Mouse (Mus musculus) heart, embryonic 13.5 days (tissue): ENCODE data around the gene Ppp6r1. TPM values are rescaled to one million over a fixed set of nuclear protein-coding genes. Genes with fewer than 3 reads are reported as not detected.
A peak's percentile ranks its signal among the peaks of the same experiment; 100 is the strongest.

ENCODE experiments used
- ATAC-seq: fragments of 200-750 bp; cut with Nextera tagmentation; 2 replicates; pipeline ENCODE4 v1.8.0; 2017; ENCODE audit warnings: moderate TSS enrichment; ENCODE audit not compliant: insufficient number of reproducible peaks, low FRiP score, low TSS enrichment; ENCODE audit errors: extremely low read depth
- H3K27ac ChIP-seq: fragments of 300-500 bp; sonication (generic); replicated peaks from 2 replicates; pipeline ENCODE4 v1.5.1; 2015; ENCODE audit warnings: moderate library complexity, mild to moderate bottlenecking, inconsistent platforms
- H3K27me3 ChIP-seq: fragments of 300-500 bp; sonication (generic); replicated peaks from 2 replicates; pipeline ENCODE4 v1.6.1; 2015; ENCODE audit warnings: mild to moderate bottlenecking, inconsistent platforms
- H3K36me3 ChIP-seq: fragments of 300-500 bp; sonication (generic); 2 replicates; pipeline ENCODE4 v1.6.1; 2015; ENCODE audit warnings: mild to moderate bottlenecking, inconsistent platforms
- H3K4me1 ChIP-seq: fragments of 300-500 bp; sonication (generic); 2 replicates; pipeline ENCODE4 v1.6.1; 2015; ENCODE audit warnings: inconsistent platforms
- H3K4me2 ChIP-seq: fragments of 300-500 bp; sonication (generic); 2 replicates; pipeline ENCODE4 v1.6.1; 2015; ENCODE audit warnings: inconsistent platforms, mild to moderate bottlenecking, moderate library complexity
- H3K4me3 ChIP-seq: fragments of 300-500 bp; sonication (generic); 2 replicates; pipeline ENCODE4 v1.5.1; 2015; ENCODE audit warnings: moderate library complexity, mild to moderate bottlenecking, inconsistent platforms
- H3K9ac ChIP-seq: fragments of 300-500 bp; sonication (generic); 2 replicates; pipeline ENCODE4 v1.6.1; 2015; ENCODE audit warnings: inconsistent platforms, mild to moderate bottlenecking, moderate library complexity
- H3K9me3 ChIP-seq: fragments of 300-500 bp; sonication (generic); 2 replicates; pipeline ENCODE4 v1.6.1; 2016; ENCODE audit warnings: inconsistent platforms
- WGBS: fragments of 180-500 bp; shearing (Covaris S2); methylation state at CpG from one replicate; pipeline ENCODE4 v1.1.7; 2015; ENCODE audit warnings: mixed read lengths; 5-methylcytosine and 5-hydroxymethylcytosine counted together
- polyA plus RNA-seq: library from polyadenylated mRNA; unstranded; fragments of >200 nt; fragmentation: Nextera tagmentation; extraction: Ambion mirVana; gene quantifications from 2 replicates; pipeline ENCODE4 v1.2.1, GENCODE M21; 2015

Gene Ppp6r1
- polyA plus RNA-seq, 1 experiment from 2014 or later = 7.4 TPM

DNA sequence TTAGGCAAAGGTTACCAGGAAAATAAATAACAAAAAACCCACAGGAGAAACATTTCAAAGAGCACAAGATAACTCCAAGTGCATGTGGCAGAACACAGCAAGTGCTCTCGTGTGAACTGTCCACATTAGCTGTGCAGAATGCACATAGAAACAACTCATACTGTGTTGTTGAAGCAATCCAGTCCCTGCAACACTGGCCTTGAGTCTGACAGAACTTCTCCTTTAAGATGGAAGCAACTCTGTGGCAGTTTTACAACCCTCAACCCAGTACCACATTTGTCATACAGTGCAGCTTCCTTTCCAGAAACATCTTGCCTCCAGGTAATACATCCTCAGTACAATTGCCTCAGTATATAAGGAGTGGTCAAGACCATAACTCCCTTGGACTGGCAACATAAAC lies 2.0 kb downstream of the Ppp6r1 start:
- Histone ChIP-seq H3K4me2 (peak overlapping the region; percentile 98), H3K4me3 (peak overlapping the region; percentile 94), H3K36me3 (peaks cover 18% of the 10 kb centered on the region), H3K27ac (no peak overlapping the region), H3K9ac (peak overlapping the region; percentile 99), H3K4me1 (peaks cover 74% of the 10 kb centered on the region), H3K27me3 (no peaks in the 10 kb centered on the region), H3K9me3 (no peaks in the 10 kb centered on the region)
- 26% methylated on average over 1 of the region's 1 CpGs for WGBS
- no peak for ATAC-seq

DNA sequence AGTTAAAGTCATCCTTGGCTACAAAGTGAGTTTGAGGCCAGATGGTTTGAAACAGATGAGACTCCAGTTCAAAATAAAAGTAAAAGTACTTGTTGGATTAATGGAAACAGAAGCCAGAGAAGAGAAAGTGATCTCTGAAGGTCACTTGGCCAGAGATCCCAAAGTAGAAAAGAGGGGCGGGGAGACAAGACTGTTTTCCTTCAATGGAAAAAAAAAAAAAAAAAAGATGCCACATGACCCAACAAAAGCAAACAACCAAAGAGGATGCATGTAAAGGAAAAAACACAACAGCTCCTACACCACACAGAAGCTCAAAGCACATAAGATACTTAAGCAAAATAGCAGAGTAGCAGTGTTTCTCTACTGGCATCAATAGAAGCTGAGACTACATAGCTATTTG lies 2.9 kb downstream of the Ppp6r1 start:
- Histone ChIP-seq H3K4me1 (peaks cover 79% of the 10 kb centered on the region), H3K9me3 (no peaks in the 10 kb centered on the region), H3K4me3 (no peak overlapping the region), H3K27me3 (no peaks in the 10 kb centered on the region), H3K36me3 (peaks cover 21% of the 10 kb centered on the region), H3K4me2 (peak overlapping the region; percentile 98; the same call in 1 of the 2 replicates), H3K9ac (peak overlapping the region; percentile 99; the same call in 1 of the 2 replicates), H3K27ac (no peak overlapping the region)
- no peak for ATAC-seq
- 70% methylated on average over 1 of the region's 1 CpGs for WGBS

GRCm38 (mm10) chr7:4655393-4655792 lies 3.4 kb downstream of the Ppp6r1 start:
- peaks cover 77% of the 10 kb centered on the region for H3K4me1 ChIP-seq
- H3K4me2 ChIP-seq = peak overlapping the region; percentile 98; the same call in 1 of the 2 replicates
- 90% methylated on average over 4 of the region's 4 CpGs for WGBS
- H3K9me3 ChIP-seq = no peaks in the 10 kb centered on the region
- no peak overlapping the region for H3K4me3 ChIP-seq
- no peaks in the 10 kb centered on the region for H3K27me3 ChIP-seq
- ATAC-seq = no peak
- peaks cover 19% of the 10 kb centered on the region for H3K36me3 ChIP-seq
- no peak overlapping the region for H3K27ac ChIP-seq
- peak overlapping the region; percentile 44; the same call in 1 of the 2 replicates for H3K9ac ChIP-seq

DNA sequence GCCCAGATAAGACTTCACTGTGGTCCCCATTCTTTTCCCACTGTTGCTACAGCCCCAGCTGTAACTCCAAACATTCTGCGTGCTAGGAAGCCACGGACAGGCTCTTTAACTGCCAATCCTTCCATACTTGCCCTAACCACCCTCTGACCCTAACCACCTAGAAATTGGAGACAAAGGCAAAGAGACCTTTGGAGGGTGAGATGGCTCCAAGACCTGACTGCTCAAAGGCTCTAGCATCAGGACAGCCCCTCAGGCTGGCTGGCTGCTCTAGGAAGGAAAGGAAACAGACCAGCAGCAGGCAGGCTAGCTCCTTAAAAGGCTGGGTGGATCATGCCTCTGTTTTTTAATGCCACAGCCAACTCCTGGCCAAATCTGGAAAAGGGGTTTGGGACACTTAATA lies 4.6 kb downstream of the Ppp6r1 start:
- Histone ChIP-seq H3K9me3 (no peaks in the 10 kb centered on the region), H3K27me3 (no peaks in the 10 kb centered on the region), H3K27ac (peak overlapping the region; percentile 40), H3K4me1 (peaks cover 67% of the 10 kb centered on the region), H3K36me3 (peaks cover 19% of the 10 kb centered on the region), H3K4me2 (peak overlapping the region; percentile 18; the same call in 1 of the 2 replicates), H3K9ac (peak overlapping the region; percentile 19; the same call in 1 of the 2 replicates), H3K4me3 (no peak overlapping the region)
- no peak for ATAC-seq
- 65% methylated on average over 2 of the region's 2 CpGs for WGBS

DNA sequence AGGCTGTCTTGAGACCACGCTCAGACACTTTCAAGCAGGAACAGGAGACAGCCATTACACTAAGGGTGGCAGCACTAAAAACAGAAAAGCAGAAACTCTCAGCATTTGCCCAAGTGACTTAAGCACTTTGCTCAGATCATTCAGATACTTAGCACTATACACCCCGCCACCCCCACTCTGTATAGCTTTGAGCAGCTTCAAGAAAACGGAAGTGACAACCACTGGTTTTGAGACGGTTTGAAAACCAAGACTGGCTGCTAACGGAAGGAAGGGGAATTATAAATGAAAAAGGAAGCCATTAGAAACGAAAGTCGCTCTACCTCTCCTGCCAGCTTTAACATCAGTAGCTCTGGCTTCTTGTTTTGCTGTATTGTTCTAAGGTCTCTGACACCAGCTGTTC lies 5.0 kb downstream of the Ppp6r1 start:
- H3K9me3 ChIP-seq = no peaks in the 10 kb centered on the region
- ATAC-seq = no peak
- H3K36me3 ChIP-seq = peaks cover 19% of the 10 kb centered on the region
- no peak overlapping the region for H3K27ac ChIP-seq
- peak overlapping the region; percentile 18; the same call in 1 of the 2 replicates for H3K4me2 ChIP-seq
- H3K27me3 ChIP-seq = no peaks in the 10 kb centered on the region
- H3K4me1 ChIP-seq = peaks cover 67% of the 10 kb centered on the region
- H3K9ac ChIP-seq = no peak overlapping the region
- no peak overlapping the region for H3K4me3 ChIP-seq
- 77% methylated on average over 7 of the region's 7 CpGs for WGBS

GRCm38 (mm10) chr7:4653351-4653750 lies 5.5 kb downstream of the Ppp6r1 start:
- Histone ChIP-seq H3K9ac (no peak overlapping the region), H3K27ac (no peak overlapping the region), H3K4me1 (peaks cover 69% of the 10 kb centered on the region), H3K4me3 (no peak overlapping the region), H3K36me3 (peaks cover 19% of the 10 kb centered on the region), H3K4me2 (no peak overlapping the region), H3K27me3 (no peaks in the 10 kb centered on the region), H3K9me3 (no peaks in the 10 kb centered on the region)
- no peak for ATAC-seq
- WGBS = 76% methylated on average over 5 of the region's 5 CpGs

DNA sequence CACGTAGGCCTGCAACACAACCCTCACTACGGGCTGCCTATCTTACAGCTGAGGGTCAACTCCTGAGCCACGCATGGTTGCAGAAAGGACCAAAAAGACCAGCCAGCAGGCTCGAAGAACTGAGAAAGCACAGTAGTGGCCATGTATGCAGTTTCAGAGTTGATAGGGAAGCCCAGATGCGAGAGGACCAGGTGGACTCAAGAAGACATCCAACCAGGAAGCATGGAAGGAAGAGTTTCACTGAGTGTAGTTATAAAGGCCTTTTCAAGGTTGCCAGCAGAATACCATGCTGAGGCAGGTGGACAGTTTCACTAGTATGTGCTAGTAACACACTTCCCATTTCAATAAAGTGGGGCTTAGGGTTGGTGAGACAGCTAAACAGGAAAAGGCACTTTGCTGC lies 6.1 kb downstream of the Ppp6r1 start:
- WGBS = 52% methylated on average over 5 of the region's 5 CpGs
- Histone ChIP-seq H3K4me2 (no peak overlapping the region), H3K27ac (no peak overlapping the region), H3K9ac (no peak overlapping the region), H3K36me3 (peaks cover 19% of the 10 kb centered on the region), H3K4me3 (no peak overlapping the region), H3K27me3 (no peaks in the 10 kb centered on the region), H3K4me1 (peaks cover 72% of the 10 kb centered on the region), H3K9me3 (no peaks in the 10 kb centered on the region)
- ATAC-seq = no peak

DNA sequence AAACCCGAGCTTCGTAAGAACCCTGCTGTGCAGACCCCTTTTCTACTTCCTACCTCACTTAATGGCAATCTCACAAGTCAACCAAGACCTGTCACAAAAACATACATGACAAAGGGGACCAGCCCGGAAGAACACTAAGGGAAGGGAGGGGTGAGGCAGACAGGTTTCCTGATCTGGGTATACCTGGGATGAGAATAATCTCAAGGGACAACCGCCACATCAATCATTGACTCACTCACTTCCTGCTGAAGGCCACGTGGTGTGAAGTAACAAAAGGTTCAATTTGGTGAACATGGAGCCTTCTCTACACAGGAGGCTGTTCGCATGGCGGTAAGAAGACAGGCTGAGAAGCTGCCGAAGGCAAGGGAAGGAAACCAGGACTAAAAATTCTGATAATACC lies 7.2 kb downstream of the Ppp6r1 start:
- WGBS = 73% methylated on average over 8 of the region's 8 CpGs
- H3K27me3 ChIP-seq = no peaks in the 10 kb centered on the region
- H3K9me3 ChIP-seq = no peaks in the 10 kb centered on the region
- no peak overlapping the region for H3K9ac ChIP-seq
- peaks cover 72% of the 10 kb centered on the region for H3K4me1 ChIP-seq
- no peak for ATAC-seq
- H3K27ac ChIP-seq = no peak overlapping the region
- H3K36me3 ChIP-seq = peaks cover 24% of the 10 kb centered on the region
- H3K4me3 ChIP-seq = no peak overlapping the region
- no peak overlapping the region for H3K4me2 ChIP-seq

GRCm38 (mm10) chr7:4647992-4648391 lies 10.8 kb downstream of the Ppp6r1 start:
- Histone ChIP-seq H3K4me1 (peaks cover 38% of the 10 kb centered on the region), H3K27ac (peak overlapping the region; percentile 36), H3K4me2 (no peak overlapping the region), H3K4me3 (no peak overlapping the region), H3K9me3 (no peaks in the 10 kb centered on the region), H3K27me3 (no peaks in the 10 kb centered on the region), H3K9ac (peak overlapping the region; percentile 21; the same call in 1 of the 2 replicates), H3K36me3 (peaks cover 54% of the 10 kb centered on the region)
- no peak for ATAC-seq
- WGBS = 88% methylated on average over 2 of the region's 2 CpGs

GRCm38 (mm10) chr7:4647291-4647690 lies 11.5 kb downstream of the Ppp6r1 start:
- peak overlapping the region; percentile 59; the same call in 1 of the 2 replicates for H3K9ac ChIP-seq
- H3K9me3 ChIP-seq = no peaks in the 10 kb centered on the region
- H3K27me3 ChIP-seq = no peaks in the 10 kb centered on the region
- H3K36me3 ChIP-seq = peaks cover 56% of the 10 kb centered on the region
- H3K4me3 ChIP-seq = no peak overlapping the region
- WGBS = 20% methylated on average over 6 of the region's 6 CpGs
- H3K4me1 ChIP-seq = peaks cover 31% of the 10 kb centered on the region
- no peak; the same call in 1 of the 2 replicates for ATAC-seq
- no peak overlapping the region for H3K4me2 ChIP-seq
- peak overlapping the region; percentile 36 for H3K27ac ChIP-seq

- H3K27ac ChIP-seq = peak overlapping the region; percentile 36
- WGBS = 76% methylated on average over 3 of the region's 3 CpGs
- H3K9ac ChIP-seq = peak overlapping the region; percentile 59; the same call in 1 of the 2 replicates
- H3K4me1 ChIP-seq = peaks cover 26% of the 10 kb centered on the region
- no peaks in the 10 kb centered on the region for H3K27me3 ChIP-seq
- H3K4me2 ChIP-seq = no peak overlapping the region
- H3K9me3 ChIP-seq = no peaks in the 10 kb centered on the region
- ATAC-seq = no peak
- peaks cover 61% of the 10 kb centered on the region for H3K36me3 ChIP-seq
- H3K4me3 ChIP-seq = no peak overlapping the region
Measured at GRCm38 (mm10) chr7:4646806-4647205, 12.0 kb downstream of the Ppp6r1 start.

DNA sequence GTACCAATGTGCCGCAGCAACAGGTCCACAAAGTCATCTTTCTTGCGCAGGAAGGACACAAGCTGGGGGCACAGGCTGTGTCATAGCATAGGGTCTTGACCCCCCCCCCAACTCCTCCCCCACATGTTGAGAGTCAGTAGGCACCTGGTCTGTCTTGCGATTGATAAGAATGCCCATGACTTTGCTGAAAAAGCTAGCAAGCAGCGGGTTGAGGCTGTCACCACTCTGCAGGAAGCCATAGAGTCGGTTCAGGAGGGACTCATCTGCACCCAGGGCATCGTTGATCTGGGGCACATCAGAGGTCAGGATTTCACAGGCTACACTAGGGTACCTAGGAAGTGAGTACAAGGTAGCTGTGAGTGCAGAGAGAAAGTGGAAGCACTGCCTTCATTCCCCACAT lies 15.6 kb downstream of the Ppp6r1 start:
- H3K27ac ChIP-seq = no peak overlapping the region
- no peak overlapping the region for H3K4me2 ChIP-seq
- 76% methylated on average over 6 of the region's 6 CpGs for WGBS
- H3K4me3 ChIP-seq = no peak overlapping the region
- no peaks in the 10 kb centered on the region for H3K9me3 ChIP-seq
- peaks cover 18% of the 10 kb centered on the region for H3K4me1 ChIP-seq
- H3K9ac ChIP-seq = no peak overlapping the region
- H3K36me3 ChIP-seq = peaks cover 89% of the 10 kb centered on the region
- H3K27me3 ChIP-seq = no peaks in the 10 kb centered on the region
- ATAC-seq = no peak
